Mouse (Mus musculus): ENCODE results near the gene Mcrip2. TPM values are rescaled to one million over a fixed set of nuclear protein-coding genes. Genes with fewer than 3 reads are reported as not detected.

Mcrip2 gene
- polyA plus RNA-seq (2012; rRNA removed) (22.1 and 23.1 TPM in 2 replicates), polyA plus RNA-seq (2014; fragmentation: Nextera tagmentation; extraction: Ambion mirVana) (44.0 and 44.9 TPM in 2 replicates)

GRCm38 (mm10) chr17:25868601-25869191 lies at the start of gene Mcrip2:
Mcrip2 (minus strand) TSS chr17:25868764.
- Histone ChIP-seq H3K27ac (peak within 1 kb of the TSS; percentile 32), H3K4me1 (replicated peaks; ENCODE audit: control insufficient read depth in 2 of 2, insufficient read depth in 2 of 2, low read length in 1 of 2) (peaks cover 0 to 15% of the 10 kb centered on the region in 2 experiments; a peak in 3 of 4 replicates), H3K4me2 (ENCODE audit: low read depth) (peak within 1 kb of the TSS; percentile 85), H3K27me3 (ENCODE audit: control insufficient read depth, insufficient read depth, low read length) (no peaks in the 10 kb centered on the region), H3K36me3 (replicated peaks; ENCODE audit: control insufficient read depth, insufficient read depth, low read depth) (no peaks in the 10 kb centered on the region; the same call in 1 of the 2 replicates), H3K9ac (replicated peaks) (peak within 1 kb of the TSS; percentile 60), H3K9me3 (ENCODE audit: control insufficient read depth, low read length) (no peaks in the 10 kb centered on the region), H3K4me3 (ENCODE audit: insufficient read depth in 1 of 2, low read depth in 2 of 2, low read length in 2 of 2) (peak within 1 kb of the TSS; percentile 54 to 77)
- peak; percentile 76 for ATAC-seq (ENCODE audit: insufficient read depth)
- TF ChIP-seq EP300 (IDR thresholded peaks at IDR 0.05; ENCODE audit: low read depth) (no peak), CTCF (IDR thresholded peaks at IDR 0.05; ENCODE audit: low read depth) (0 out of 2 replicates have a peak, but pooled peaks have one; percentile 7)
- under 1% methylated on average over 24 of the region's 24 CpGs for WGBS (ENCODE audit: insufficient replicate concordance)
- DNase-seq (ENCODE audit: low read depth in 3 of 3, low spot score in 3 of 3) = no peak

- Histone ChIP-seq H3K36me3 (replicated peaks; ENCODE audit: control insufficient read depth, insufficient read depth, low read depth) (no peaks in the 10 kb centered on the region; the same call in 1 of the 2 replicates), H3K9me3 (ENCODE audit: control insufficient read depth, low read length) (no peaks in the 10 kb centered on the region), H3K4me2 (ENCODE audit: low read depth) (peak overlapping the region; percentile 79), H3K4me1 (replicated peaks; ENCODE audit: control insufficient read depth in 2 of 2, insufficient read depth in 2 of 2, low read length in 1 of 2) (peaks cover 11 to 25% of the 10 kb centered on the region in 2 experiments), H3K9ac (replicated peaks) (peak overlapping the region; percentile 82), H3K27me3 (ENCODE audit: control insufficient read depth, insufficient read depth, low read length) (no peaks in the 10 kb centered on the region), H3K4me3 (ENCODE audit: insufficient read depth in 1 of 2, low read depth in 2 of 2, low read length in 2 of 2) (peak overlapping the region; percentile 74 to 92; a peak in 3 of 4 replicates), H3K27ac (no peak overlapping the region)
- 81% methylated on average over 9 of the region's 9 CpGs for WGBS (ENCODE audit: insufficient replicate concordance)
- DNase-seq (ENCODE audit: low read depth in 3 of 3, low spot score in 3 of 3) (no peak), ATAC-seq (ENCODE audit: insufficient read depth) (no peak)
- TF ChIP-seq CTCF (IDR thresholded peaks at IDR 0.05; ENCODE audit: low read depth) (no peak), EP300 (IDR thresholded peaks at IDR 0.05; ENCODE audit: low read depth) (no peak)
These were observed 49.6 kb upstream of the Mcrip2 start for GRCm38 (mm10) chr17:25918037-25918750.

GRCm38 (mm10) chr17:25916931-25917647 lies 48.5 kb upstream of the Mcrip2 start:
- Histone ChIP-seq H3K4me3 (ENCODE audit: insufficient read depth in 1 of 2, low read depth in 2 of 2, low read length in 2 of 2) (no peak overlapping the region), H3K36me3 (replicated peaks; ENCODE audit: control insufficient read depth, insufficient read depth, low read depth) (no peaks in the 10 kb centered on the region), H3K27me3 (ENCODE audit: control insufficient read depth, insufficient read depth, low read length) (no peaks in the 10 kb centered on the region), H3K4me1 (replicated peaks; ENCODE audit: control insufficient read depth in 2 of 2, insufficient read depth in 2 of 2, low read length in 1 of 2) (peaks cover 11 to 28% of the 10 kb centered on the region in 2 experiments), H3K9ac (replicated peaks) (no peak overlapping the region), H3K27ac (no peak overlapping the region), H3K9me3 (ENCODE audit: control insufficient read depth, low read length) (no peaks in the 10 kb centered on the region), H3K4me2 (ENCODE audit: low read depth) (no peak overlapping the region)
- 61% methylated on average over 8 of the region's 8 CpGs for WGBS (ENCODE audit: insufficient replicate concordance)
- TF ChIP-seq EP300 (IDR thresholded peaks at IDR 0.05; ENCODE audit: low read depth) (no peak), CTCF (IDR thresholded peaks at IDR 0.05; ENCODE audit: low read depth) (no peak)
- no peak for DNase-seq (ENCODE audit: low read depth in 3 of 3, low spot score in 3 of 3)
- ATAC-seq (ENCODE audit: insufficient read depth) = no peak

GRCm38 (mm10) chr17:25914295-25914694 lies 45.7 kb upstream of the Mcrip2 start:
- Histone ChIP-seq H3K27ac (no peak overlapping the region), H3K4me3 (ENCODE audit: insufficient read depth in 1 of 2, low read depth in 2 of 2, low read length in 2 of 2) (no peak overlapping the region), H3K9me3 (ENCODE audit: control insufficient read depth, low read length) (no peaks in the 10 kb centered on the region), H3K4me1 (replicated peaks; ENCODE audit: control insufficient read depth in 2 of 2, insufficient read depth in 2 of 2, low read length in 1 of 2) (peaks cover 6 to 21% of the 10 kb centered on the region in 2 experiments), H3K9ac (replicated peaks) (no peak overlapping the region), H3K27me3 (ENCODE audit: control insufficient read depth, insufficient read depth, low read length) (no peaks in the 10 kb centered on the region), H3K4me2 (ENCODE audit: low read depth) (no peak overlapping the region), H3K36me3 (replicated peaks; ENCODE audit: control insufficient read depth, insufficient read depth, low read depth) (no peaks in the 10 kb centered on the region)
- TF ChIP-seq CTCF (IDR thresholded peaks at IDR 0.05; ENCODE audit: low read depth) (no peak), EP300 (IDR thresholded peaks at IDR 0.05; ENCODE audit: low read depth) (no peak)
- ATAC-seq (ENCODE audit: insufficient read depth) (no peak), DNase-seq (ENCODE audit: low read depth in 3 of 3, low spot score in 3 of 3) (no peak)
- 43% methylated on average over 4 of the region's 4 CpGs for WGBS (ENCODE audit: insufficient replicate concordance)

Measured in liver, embryonic 14.5 days (tissue).